8 mouse cellular contexts compared by ENCODE assay signal in the genomic region with DNA sequence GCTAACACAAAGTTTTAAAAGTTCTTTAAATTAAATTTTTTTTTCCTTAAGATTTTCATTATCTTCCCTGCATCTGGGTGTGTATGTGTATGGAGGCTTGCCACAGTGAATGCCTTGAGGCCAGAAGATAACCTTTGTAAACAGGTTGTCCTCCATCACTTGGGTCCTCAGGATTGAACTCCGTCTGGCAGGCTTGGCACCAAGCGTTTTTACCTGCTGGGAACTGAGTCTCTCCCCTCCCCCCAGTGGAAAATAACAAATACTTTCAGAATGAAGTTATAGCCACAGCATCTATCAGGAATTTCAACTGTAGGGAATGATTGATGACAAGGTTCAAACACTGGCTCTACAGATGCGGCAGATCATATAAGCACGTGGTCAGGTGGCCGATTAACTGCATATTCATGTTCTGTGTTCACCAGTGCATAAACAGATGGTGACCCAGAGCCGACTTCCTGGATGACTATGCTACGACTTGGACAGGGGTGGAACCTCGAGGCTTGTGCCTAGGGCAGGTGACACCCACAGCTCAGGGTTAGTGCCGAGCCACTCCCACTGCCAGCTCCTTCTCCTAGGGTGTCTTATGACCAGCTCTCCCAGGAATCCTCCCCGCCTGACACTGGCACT. TPM values are rescaled to one million over a fixed set of nuclear protein-coding genes. Genes with fewer than 3 reads are reported as not detected.
DNase-seq lines count a peak whose midpoint lies in the region; ATAC-seq and TF ChIP-seq lines count a peak whose summit lies in the region.

No protein-coding gene starts in this region.

- 0 out of 2 replicates have a peak overlapping the region, but pooled peaks have one; percentile 13 for H3K9ac ChIP-seq in intestine, postnatal 0 days (ENCODE audit: low read depth, low read length)
- peak overlapping the region; percentile 51 for H3K9ac ChIP-seq in neural tube, embryonic 15.5 days (replicated peaks)

- no peaks in the 10 kb centered on the region; the same call in 1 of the 2 replicates for H3K4me1 ChIP-seq in intestine, postnatal 0 days (replicated peaks; ENCODE audit: control insufficient read depth, insufficient read depth, low read length)
- H3K4me1 ChIP-seq in lung, adult 2 months (ENCODE audit: control insufficient read depth, insufficient read depth, low read length): peaks cover 5% of the 10 kb centered on the region; the same call in 1 of the 2 replicates
- H3K4me1 ChIP-seq in neural tube, embryonic 15.5 days: peaks cover 21% of the 10 kb centered on the region

- no peaks in the 10 kb centered on the region for H3K9me3 ChIP-seq in intestine, postnatal 0 days (ENCODE audit: control insufficient read depth)
- H3K9me3 ChIP-seq in neural tube, embryonic 15.5 days (replicated peaks): no peaks in the 10 kb centered on the region

- peak overlapping the region; percentile 85 for H3K4me2 ChIP-seq in intestine, postnatal 0 days (replicated peaks; ENCODE audit: low read depth)
- H3K4me2 ChIP-seq in neural tube, embryonic 15.5 days: peak overlapping the region; percentile 72

- TF ChIP-seq CTCF in intestine, postnatal 0 days (IDR thresholded peaks at IDR 0.05; ENCODE audit: low read depth): no peak
- TF ChIP-seq CTCF in lung, adult 2 months (IDR thresholded peaks at IDR 0.05; ENCODE audit: insufficient read depth, low read length): no peak

- 4% methylated on average over 10 of the region's 10 CpGs for WGBS in intestine, postnatal 0 days
- WGBS in lung, adult 2 months: 5% methylated on average over 10 of the region's 10 CpGs
- 8% methylated on average over 10 of the region's 10 CpGs for WGBS in neural tube, embryonic 15.5 days

- peak; percentile 93 for DNase-seq in 3T3-L1 (ENCODE audit: low read depth, low spot score)
- DNase-seq in Muller cell, postnatal 12 days (ENCODE audit: inconsistent ontology term): peak; percentile 75
- peak; percentile 62 to 72 for DNase-seq in cerebellum, postnatal 14 days
- peak; percentile 50 for DNase-seq in lung, adult 2 months
- DNase-seq in urinary bladder, postnatal 36 days (ENCODE audit: low spot score in 2 of 2): peak; percentile 30 to 48

- H3K4me3 ChIP-seq in intestine, postnatal 0 days (ENCODE audit: low read depth, low read length): peak overlapping the region; percentile 64
- peak overlapping the region; percentile 43 for H3K4me3 ChIP-seq in lung, adult 2 months (replicated peaks; ENCODE audit: extremely low read depth, low read depth, low read length)
- peak overlapping the region; percentile 80 for H3K4me3 ChIP-seq in neural tube, embryonic 15.5 days (replicated peaks)

- TF ChIP-seq POLR2A in lung, adult 2 months (IDR thresholded peaks at IDR 0.05; ENCODE audit: borderline replicate concordance, extremely low read depth, low read depth, low read length): peak; percentile 11; the same call in 1 of the 2 replicates

- peak; percentile 78 for ATAC-seq in granulocyte monocyte progenitor cell, adult 5-6 weeks (replicated peaks; ENCODE audit: poor library complexity, severe bottlenecking)
- peak; percentile 95 for ATAC-seq in intestine, postnatal 0 days
- ATAC-seq in neural tube, embryonic 15.5 days (ENCODE audit: low FRiP score): peak; percentile 59

- H3K27me3 ChIP-seq in intestine, postnatal 0 days (replicated peaks; ENCODE audit: control insufficient read depth, insufficient read depth, low read length): no peaks in the 10 kb centered on the region
- H3K27me3 ChIP-seq in neural tube, embryonic 15.5 days (replicated peaks): no peaks in the 10 kb centered on the region

- peak overlapping the region; percentile 88 for H3K27ac ChIP-seq in intestine, postnatal 0 days (ENCODE audit: low read depth, low read length)
- H3K27ac ChIP-seq in neural tube, embryonic 15.5 days (replicated peaks): peak overlapping the region; percentile 82

- peaks cover 16% of the 10 kb centered on the region; the same call in 1 of the 2 replicates for H3K36me3 ChIP-seq in intestine, postnatal 0 days (ENCODE audit: control insufficient read depth, insufficient read depth)
- H3K36me3 ChIP-seq in neural tube, embryonic 15.5 days: peaks cover 16% of the 10 kb centered on the region

RNA-seq across cellular contexts. Expression of a gene that starts 0.9 kb away (rescaled TPM):
- total RNA-seq in granulocyte monocyte progenitor cell, adult 5-6 weeks (2014; fragmentation: Nextera tagmentation): 54.4 and 78.4 TPM in 2 replicates
- total RNA-seq in granulocyte monocyte progenitor cell, adult 5-6 weeks (2017): 23.3 and 26.8 TPM in 2 replicates
- polyA plus RNA-seq in intestine, postnatal 0 days (2015; fragmentation: Nextera tagmentation; extraction: Ambion mirVana): 298 and 308 TPM in 2 replicates
- polyA plus RNA-seq in lung, adult 2 months (2012; rRNA removed): 26.2 and 58.2 TPM in 2 replicates
- polyA plus RNA-seq in neural tube, embryonic 15.5 days (2015; fragmentation: Nextera tagmentation; extraction: Ambion mirVana): 403 and 479 TPM in 2 replicates

RNA-seq across cellular contexts. Expression of a gene that starts 5.9 kb away (rescaled TPM):
- not detected in 2 replicates for total RNA-seq in granulocyte monocyte progenitor cell, adult 5-6 weeks (2014; fragmentation: Nextera tagmentation)
- not detected in 2 replicates for total RNA-seq in granulocyte monocyte progenitor cell, adult 5-6 weeks (2017)
- 1.8 and 2.2 TPM in 2 replicates for polyA plus RNA-seq in intestine, postnatal 0 days (2015; fragmentation: Nextera tagmentation; extraction: Ambion mirVana)
- 8.0 and 8.2 TPM in 2 replicates for polyA plus RNA-seq in lung, adult 2 months (2012; rRNA removed)
- 15.9 and 17.3 TPM in 2 replicates for polyA plus RNA-seq in neural tube, embryonic 15.5 days (2015; fragmentation: Nextera tagmentation; extraction: Ambion mirVana)

RNA-seq across cellular contexts. Expression of a gene that starts 29.4 kb away (rescaled TPM):
- not detected in 2 replicates for total RNA-seq in granulocyte monocyte progenitor cell, adult 5-6 weeks (2014; fragmentation: Nextera tagmentation)
- not detected in 2 replicates for total RNA-seq in granulocyte monocyte progenitor cell, adult 5-6 weeks (2017)
- polyA plus RNA-seq in intestine, postnatal 0 days (2015; fragmentation: Nextera tagmentation; extraction: Ambion mirVana): 0.44 and 0.54 TPM in 2 replicates
- 7.1 and 7.6 TPM in 2 replicates for polyA plus RNA-seq in lung, adult 2 months (2012; rRNA removed)
- polyA plus RNA-seq in neural tube, embryonic 15.5 days (2015; fragmentation: Nextera tagmentation; extraction: Ambion mirVana): 3.4 and 3.5 TPM in 2 replicates

RNA-seq across cellular contexts. Expression of a gene that starts 52.5 kb away (rescaled TPM):
- 8.5 and 12.7 TPM in 2 replicates for total RNA-seq in granulocyte monocyte progenitor cell, adult 5-6 weeks (2014; fragmentation: Nextera tagmentation)
- 5.7 and 6.1 TPM in 2 replicates for total RNA-seq in granulocyte monocyte progenitor cell, adult 5-6 weeks (2017)
- 1.2 and 1.4 TPM in 2 replicates for polyA plus RNA-seq in intestine, postnatal 0 days (2015; fragmentation: Nextera tagmentation; extraction: Ambion mirVana)
- polyA plus RNA-seq in lung, adult 2 months (2012; rRNA removed): 2.5 and 2.7 TPM in 2 replicates
- 8.5 and 9.4 TPM in 2 replicates for polyA plus RNA-seq in neural tube, embryonic 15.5 days (2015; fragmentation: Nextera tagmentation; extraction: Ambion mirVana)

Comparison
In these comparisons a context has a peak if more than half of its experiments do, and no peak if none do; other contexts are left out.
1. Peak in every context shown above with its lines: DNase-seq, ATAC-seq, H3K4me3 ChIP-seq and H3K27ac ChIP-seq.
2. DNase-seq: peak in every context shown above with its lines; median percentile 93 in 3T3-L1; 75 in Muller cell, postnatal 12 days; 67 in cerebellum, postnatal 14 days; 50 in lung, adult 2 months; 39 in urinary bladder, postnatal 36 days.